Mouse (Mus musculus): ENCODE measurements around the gene Slc1a2. TPM values are rescaled to one million over a fixed set of nuclear protein-coding genes. Genes with fewer than 3 reads are reported as not detected.
A peak's percentile ranks its signal among the peaks of the same experiment; 100 is the strongest.

Gene Slc1a2
- polyA plus RNA-seq, 1 experiment from 2014 or later: 18.3 TPM

DNA sequence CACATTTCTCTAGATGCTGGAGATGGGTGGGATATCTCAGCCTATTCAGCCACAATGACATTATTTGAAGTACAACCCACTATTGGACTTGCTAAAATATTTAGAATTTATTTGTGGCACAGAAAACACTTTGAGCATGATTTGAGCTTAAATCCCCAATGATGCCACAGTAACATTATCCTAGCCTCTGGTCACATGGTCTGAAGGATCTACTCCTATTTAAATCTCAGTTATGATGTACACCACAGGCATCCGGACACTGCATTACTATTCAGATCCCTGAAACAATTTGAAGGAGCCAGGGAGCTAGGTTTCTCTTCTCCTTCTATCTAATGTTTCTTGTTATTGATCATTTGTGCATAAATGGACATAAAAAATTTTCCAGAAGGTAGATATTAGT is 143.4 kb downstream of the Slc1a2 start:
- Histone ChIP-seq H3K9ac (ENCODE audit: low read depth, low read length) (no peak overlapping the region), H3K4me2 (ENCODE audit: low read length) (no peak overlapping the region), H3K27ac (ENCODE audit: low read depth, low read length) (no peak overlapping the region), H3K4me1 (ENCODE audit: control insufficient read depth, insufficient read depth, low read depth, low read length) (no peaks in the 10 kb centered on the region), H3K27me3 (replicated peaks; ENCODE audit: control insufficient read depth, insufficient read depth, low read length) (no peaks in the 10 kb centered on the region), H3K36me3 (ENCODE audit: control insufficient read depth, insufficient read depth, low read length) (no peaks in the 10 kb centered on the region), H3K9me3 (ENCODE audit: control insufficient read depth, low read length) (no peaks in the 10 kb centered on the region), H3K4me3 (ENCODE audit: low read length) (no peak overlapping the region)
- ATAC-seq: no peak
- WGBS: 83% methylated on average over 1 of the region's 1 CpGs

DNA sequence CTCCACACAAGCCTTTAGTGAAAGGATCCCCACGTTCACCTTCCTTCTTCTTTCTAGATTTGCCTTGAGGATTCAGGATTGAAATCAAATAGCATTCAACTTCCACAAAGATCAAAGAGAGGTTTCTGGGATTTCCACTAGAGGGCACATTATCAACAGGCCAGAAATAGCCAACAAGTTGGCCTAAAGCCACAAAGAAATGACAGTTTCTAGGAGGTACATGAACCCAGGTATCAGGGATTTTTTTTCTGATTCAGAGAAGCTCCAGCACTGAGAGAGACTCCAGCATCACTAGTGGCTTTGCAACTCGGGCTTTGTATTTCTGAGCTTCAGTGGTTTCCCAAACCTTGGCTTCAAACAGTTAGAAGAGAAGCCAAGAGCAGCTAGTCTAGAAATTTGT is 145.7 kb downstream of the Slc1a2 start:
- Histone ChIP-seq H3K4me2 (ENCODE audit: low read length) (no peak overlapping the region), H3K36me3 (ENCODE audit: control insufficient read depth, insufficient read depth, low read length) (no peaks in the 10 kb centered on the region), H3K4me1 (ENCODE audit: control insufficient read depth, insufficient read depth, low read depth, low read length) (no peaks in the 10 kb centered on the region), H3K4me3 (ENCODE audit: low read length) (no peak overlapping the region), H3K9ac (ENCODE audit: low read depth, low read length) (no peak overlapping the region), H3K9me3 (ENCODE audit: control insufficient read depth, low read length) (no peaks in the 10 kb centered on the region), H3K27ac (ENCODE audit: low read depth, low read length) (no peak overlapping the region), H3K27me3 (replicated peaks; ENCODE audit: control insufficient read depth, insufficient read depth, low read length) (no peaks in the 10 kb centered on the region)
- 47% methylated on average over 2 of the region's 2 CpGs for WGBS
- ATAC-seq: no peak

DNA sequence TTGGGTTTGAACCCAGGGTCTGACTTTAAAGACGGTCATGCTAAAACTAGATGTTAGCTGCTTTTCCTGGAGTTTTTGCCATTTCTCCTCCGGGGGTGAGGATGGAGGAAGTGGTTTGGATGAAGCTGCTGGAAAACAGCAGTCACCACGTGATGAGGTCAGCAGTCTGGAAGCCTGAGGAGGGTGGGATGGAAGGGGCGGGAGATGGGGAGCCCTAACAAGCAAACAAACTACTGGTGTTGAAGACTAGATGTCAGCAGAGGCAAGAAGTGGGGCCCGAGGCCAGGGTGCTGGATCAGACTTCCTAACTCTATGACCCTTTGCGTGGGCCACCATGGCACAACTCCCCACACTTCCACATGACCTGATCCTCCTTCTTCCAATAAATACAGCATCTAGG is 146.8 kb downstream of the Slc1a2 start:
- Histone ChIP-seq H3K4me3 (ENCODE audit: low read length) (no peak overlapping the region), H3K4me1 (ENCODE audit: control insufficient read depth, insufficient read depth, low read depth, low read length) (no peaks in the 10 kb centered on the region), H3K9me3 (ENCODE audit: control insufficient read depth, low read length) (no peaks in the 10 kb centered on the region), H3K27me3 (replicated peaks; ENCODE audit: control insufficient read depth, insufficient read depth, low read length) (no peaks in the 10 kb centered on the region), H3K4me2 (ENCODE audit: low read length) (no peak overlapping the region), H3K27ac (ENCODE audit: low read depth, low read length) (no peak overlapping the region), H3K36me3 (ENCODE audit: control insufficient read depth, insufficient read depth, low read length) (no peaks in the 10 kb centered on the region), H3K9ac (ENCODE audit: low read depth, low read length) (no peak overlapping the region)
- ATAC-seq: no peak
- 84% methylated on average over 6 of the region's 6 CpGs for WGBS

DNA sequence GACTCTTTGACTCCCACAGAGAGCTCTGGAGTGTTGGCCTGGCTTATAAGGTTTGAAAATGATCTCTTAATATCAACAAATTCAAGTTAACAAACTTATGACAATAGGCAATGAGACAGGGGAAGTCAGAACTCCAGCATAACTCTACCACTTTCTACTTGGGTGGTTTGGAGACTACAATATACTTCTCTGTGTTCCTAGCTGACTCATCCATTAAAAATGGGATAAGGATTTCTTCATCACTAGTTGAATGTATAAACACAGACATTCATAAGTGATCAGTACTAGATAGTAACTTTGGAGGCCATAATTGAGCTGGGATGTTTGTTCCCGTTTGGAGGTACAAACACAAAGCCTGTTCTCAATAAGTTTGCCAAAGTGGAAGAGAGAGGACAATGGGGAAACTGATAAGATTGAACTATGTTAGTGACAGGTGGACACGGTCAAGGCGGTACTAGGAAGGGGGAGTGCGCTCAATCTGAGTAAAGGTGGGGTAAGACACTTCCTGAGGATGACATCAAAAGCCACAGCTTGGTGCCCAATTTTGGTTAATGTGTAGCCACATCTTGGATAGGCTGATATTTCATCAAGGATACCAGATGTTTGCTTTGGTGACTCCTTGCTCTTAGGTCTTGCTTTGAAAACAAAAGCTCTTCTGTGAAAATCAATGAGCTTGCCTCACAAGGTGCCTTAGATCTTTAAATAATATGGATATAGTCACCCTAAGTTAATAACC is 147.5 kb downstream of the Slc1a2 start:
- H3K9ac ChIP-seq (ENCODE audit: low read depth, low read length): no peak overlapping the region
- no peaks in the 10 kb centered on the region for H3K27me3 ChIP-seq (replicated peaks; ENCODE audit: control insufficient read depth, insufficient read depth, low read length)
- no peaks in the 10 kb centered on the region for H3K9me3 ChIP-seq (ENCODE audit: control insufficient read depth, low read length)
- H3K4me2 ChIP-seq (ENCODE audit: low read length): no peak overlapping the region
- no peak overlapping the region for H3K4me3 ChIP-seq (ENCODE audit: low read length)
- no peak overlapping the region for H3K27ac ChIP-seq (ENCODE audit: low read depth, low read length)
- ATAC-seq: no peak
- H3K36me3 ChIP-seq (ENCODE audit: control insufficient read depth, insufficient read depth, low read length): no peaks in the 10 kb centered on the region
- H3K4me1 ChIP-seq (ENCODE audit: control insufficient read depth, insufficient read depth, low read depth, low read length): no peaks in the 10 kb centered on the region
- WGBS: 90% methylated on average over 4 of the region's 4 CpGs

DNA sequence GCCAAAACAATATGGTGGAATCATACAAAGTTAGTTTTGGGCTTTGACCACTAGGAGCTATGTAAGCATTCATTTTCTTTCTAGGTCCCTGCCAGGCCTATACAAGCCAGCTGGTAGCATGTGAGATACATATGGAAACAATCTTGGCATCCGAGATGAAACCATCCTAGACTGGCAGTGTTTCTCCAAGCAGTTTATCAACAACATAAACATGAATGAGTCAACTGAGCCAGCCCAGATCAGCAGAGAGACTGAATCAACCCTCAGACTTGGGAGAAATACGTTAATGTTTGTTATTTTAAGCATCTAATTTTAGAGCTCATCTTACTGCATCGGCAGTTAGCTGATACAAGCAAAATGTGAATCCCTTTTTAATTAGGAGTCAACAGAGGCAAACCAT is 149.2 kb downstream of the Slc1a2 start:
- no peak overlapping the region for H3K4me3 ChIP-seq (ENCODE audit: low read length)
- no peaks in the 10 kb centered on the region for H3K36me3 ChIP-seq (ENCODE audit: control insufficient read depth, insufficient read depth, low read length)
- no peak overlapping the region for H3K4me2 ChIP-seq (ENCODE audit: low read length)
- no peak for ATAC-seq
- WGBS: 70% methylated on average over 3 of the region's 3 CpGs
- H3K9me3 ChIP-seq (ENCODE audit: control insufficient read depth, low read length): no peaks in the 10 kb centered on the region
- no peaks in the 10 kb centered on the region for H3K27me3 ChIP-seq (replicated peaks; ENCODE audit: control insufficient read depth, insufficient read depth, low read length)
- no peak overlapping the region for H3K27ac ChIP-seq (ENCODE audit: low read depth, low read length)
- H3K4me1 ChIP-seq (ENCODE audit: control insufficient read depth, insufficient read depth, low read depth, low read length): no peaks in the 10 kb centered on the region
- no peak overlapping the region for H3K9ac ChIP-seq (ENCODE audit: low read depth, low read length)

DNA sequence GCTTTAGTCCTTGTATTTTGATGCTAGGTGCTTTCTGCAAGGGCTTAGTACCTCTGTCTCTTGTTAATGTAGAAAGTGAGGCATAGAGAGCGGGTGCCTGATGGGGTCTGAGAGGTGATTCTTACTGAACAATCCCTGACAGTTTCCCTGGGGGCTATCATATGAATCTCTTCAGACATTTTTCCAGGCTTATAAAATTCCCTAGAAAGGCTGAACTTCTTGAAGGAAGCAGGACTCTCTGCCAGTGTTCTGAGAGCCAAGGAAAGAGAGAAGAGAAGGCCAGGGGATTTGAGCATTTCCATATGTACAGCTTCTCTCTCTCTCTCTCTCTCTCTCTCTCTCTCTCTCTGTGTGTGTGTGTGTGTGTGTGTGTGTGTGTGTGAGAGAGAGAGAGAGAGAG is 151.0 kb downstream of the Slc1a2 start:
- WGBS: 89% methylated on average over 1 of the region's 1 CpGs
- H3K36me3 ChIP-seq (ENCODE audit: control insufficient read depth, insufficient read depth, low read length): no peaks in the 10 kb centered on the region
- H3K4me1 ChIP-seq (ENCODE audit: control insufficient read depth, insufficient read depth, low read depth, low read length): no peaks in the 10 kb centered on the region
- no peaks in the 10 kb centered on the region for H3K9me3 ChIP-seq (ENCODE audit: control insufficient read depth, low read length)
- no peaks in the 10 kb centered on the region for H3K27me3 ChIP-seq (replicated peaks; ENCODE audit: control insufficient read depth, insufficient read depth, low read length)
- ATAC-seq: no peak
- H3K27ac ChIP-seq (ENCODE audit: low read depth, low read length): no peak overlapping the region
- no peak overlapping the region for H3K4me3 ChIP-seq (ENCODE audit: low read length)
- H3K9ac ChIP-seq (ENCODE audit: low read depth, low read length): no peak overlapping the region
- H3K4me2 ChIP-seq (ENCODE audit: low read length): no peak overlapping the region

DNA sequence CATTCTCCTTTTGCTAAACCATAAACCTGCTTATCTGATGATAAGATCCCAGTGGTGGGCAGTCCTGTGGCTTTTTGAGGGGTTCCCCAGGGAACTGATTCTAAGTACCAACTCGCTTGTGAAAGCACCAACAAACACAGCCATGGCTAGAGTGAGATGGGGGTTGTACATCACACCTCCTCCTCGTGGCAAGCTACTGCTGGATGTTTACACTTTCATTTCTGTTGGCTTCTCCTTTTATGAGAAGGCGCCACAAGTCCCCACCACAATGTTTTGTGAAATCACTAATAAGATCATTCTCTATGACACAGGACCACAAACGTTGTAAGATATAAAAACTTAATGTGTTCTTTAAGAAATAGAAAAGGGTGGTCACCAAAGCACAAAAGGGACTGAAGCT is 154.3 kb downstream of the Slc1a2 start:
- Histone ChIP-seq H3K9me3 (ENCODE audit: control insufficient read depth, low read length) (no peaks in the 10 kb centered on the region), H3K9ac (ENCODE audit: low read depth, low read length) (no peak overlapping the region), H3K27me3 (replicated peaks; ENCODE audit: control insufficient read depth, insufficient read depth, low read length) (no peaks in the 10 kb centered on the region), H3K4me2 (ENCODE audit: low read length) (no peak overlapping the region), H3K4me1 (ENCODE audit: control insufficient read depth, insufficient read depth, low read depth, low read length) (no peaks in the 10 kb centered on the region), H3K36me3 (ENCODE audit: control insufficient read depth, insufficient read depth, low read length) (no peaks in the 10 kb centered on the region), H3K27ac (ENCODE audit: low read depth, low read length) (no peak overlapping the region), H3K4me3 (ENCODE audit: low read length) (no peak overlapping the region)
- WGBS: 77% methylated on average over 4 of the region's 4 CpGs
- no peak for ATAC-seq

DNA sequence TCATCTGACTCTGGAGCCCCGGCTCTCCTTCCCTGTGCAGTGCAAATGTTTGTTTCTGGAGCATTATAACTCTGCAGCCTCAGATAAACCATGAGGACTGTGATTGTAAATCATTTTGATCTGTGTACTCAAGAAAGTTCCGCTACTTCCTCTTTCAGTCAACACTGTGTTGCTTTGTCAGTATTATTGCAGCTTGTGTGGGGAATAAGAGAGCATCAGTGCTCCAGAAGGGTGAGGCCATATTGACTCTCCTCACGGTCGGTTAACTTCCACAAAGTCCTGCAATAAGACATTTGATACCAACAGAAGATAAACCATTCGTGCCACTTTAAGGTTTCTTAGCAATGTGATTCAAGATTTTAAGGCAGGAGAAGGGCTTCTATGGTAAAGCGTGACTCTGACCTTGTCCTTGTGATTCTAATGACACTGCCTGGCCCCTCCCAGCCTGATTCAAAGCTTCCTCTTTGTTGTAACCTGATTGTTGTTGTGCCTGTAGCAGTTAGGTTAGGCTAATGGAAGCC is 156.9 kb downstream of the Slc1a2 start:
- Histone ChIP-seq H3K27ac (ENCODE audit: low read depth, low read length) (no peak overlapping the region), H3K4me2 (ENCODE audit: low read length) (no peak overlapping the region), H3K4me1 (ENCODE audit: control insufficient read depth, insufficient read depth, low read depth, low read length) (peaks cover 4% of the 10 kb centered on the region; the same call in 1 of the 2 replicates), H3K36me3 (ENCODE audit: control insufficient read depth, insufficient read depth, low read length) (no peaks in the 10 kb centered on the region), H3K4me3 (ENCODE audit: low read length) (no peak overlapping the region), H3K9ac (ENCODE audit: low read depth, low read length) (no peak overlapping the region), H3K27me3 (replicated peaks; ENCODE audit: control insufficient read depth, insufficient read depth, low read length) (no peaks in the 10 kb centered on the region), H3K9me3 (ENCODE audit: control insufficient read depth, low read length) (no peaks in the 10 kb centered on the region)
- no peak for ATAC-seq
- WGBS: 71% methylated on average over 6 of the region's 6 CpGs

DNA sequence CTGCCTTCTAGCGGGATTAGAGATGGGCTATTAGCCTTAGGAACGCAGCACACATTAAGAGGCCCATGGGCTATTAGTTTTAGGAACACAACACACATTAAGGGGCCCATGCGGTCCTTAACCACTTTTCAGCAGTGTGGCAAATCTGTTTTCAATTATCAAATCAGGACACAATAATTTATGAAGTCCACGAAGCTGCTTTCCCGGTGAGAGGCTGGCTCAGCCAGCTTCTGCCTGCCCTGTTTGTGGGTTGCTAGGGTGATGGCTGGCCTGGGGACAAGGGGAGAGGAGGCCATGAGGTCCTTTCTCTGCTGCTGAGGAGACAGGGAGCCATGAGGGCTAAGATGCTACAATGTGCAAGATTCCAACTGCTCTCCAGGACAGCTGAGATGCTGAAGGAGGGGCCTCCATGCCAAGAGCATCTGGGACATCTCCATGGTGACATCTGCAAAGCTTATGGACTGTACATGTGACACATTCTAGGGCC is 161.8 kb downstream of the Slc1a2 start:
- H3K4me3 ChIP-seq (ENCODE audit: low read length): no peak overlapping the region
- H3K4me2 ChIP-seq (ENCODE audit: low read length): no peak overlapping the region
- peaks cover 5% of the 10 kb centered on the region; the same call in 1 of the 2 replicates for H3K4me1 ChIP-seq (ENCODE audit: control insufficient read depth, insufficient read depth, low read depth, low read length)
- ATAC-seq: peak; percentile 90
- no peak overlapping the region; the same call in 1 of the 2 replicates for H3K27ac ChIP-seq (ENCODE audit: low read depth, low read length)
- H3K9me3 ChIP-seq (ENCODE audit: control insufficient read depth, low read length): no peaks in the 10 kb centered on the region
- no peaks in the 10 kb centered on the region for H3K27me3 ChIP-seq (replicated peaks; ENCODE audit: control insufficient read depth, insufficient read depth, low read length)
- 32% methylated on average over 5 of the region's 5 CpGs for WGBS
- no peaks in the 10 kb centered on the region for H3K36me3 ChIP-seq (ENCODE audit: control insufficient read depth, insufficient read depth, low read length)
- no peak overlapping the region for H3K9ac ChIP-seq (ENCODE audit: low read depth, low read length)
